Mouse (Mus musculus) left cerebral cortex, postnatal 4 days (tissue): ENCODE measurements around the gene Gucy2d. TPM values are rescaled to one million over a fixed set of nuclear protein-coding genes. Genes with fewer than 3 reads are reported as not detected.
A peak's percentile ranks its signal among the peaks of the same experiment; 100 is the strongest.

Experiments used
- DNase-seq: peaks from one replicate; pipeline ENCODE4 v3.0.0-alpha.2; 2022
- intact Hi-C: fragments of 180-260 bp; cut with DNase I; formaldehyde crosslinking; loops from one replicate; pipeline ENCODE4 v1.15.1; 2025
- total RNA-seq, 2 experiments: library from RNA; stranded (reverse); gene quantifications; 2 replicates each; pipeline ENCODE4 v1.2.3; 2021

Gene Gucy2d
- total RNA-seq, 2 experiments from 2014 or later, result 0.24 TPM; not detected in 1

DNA sequence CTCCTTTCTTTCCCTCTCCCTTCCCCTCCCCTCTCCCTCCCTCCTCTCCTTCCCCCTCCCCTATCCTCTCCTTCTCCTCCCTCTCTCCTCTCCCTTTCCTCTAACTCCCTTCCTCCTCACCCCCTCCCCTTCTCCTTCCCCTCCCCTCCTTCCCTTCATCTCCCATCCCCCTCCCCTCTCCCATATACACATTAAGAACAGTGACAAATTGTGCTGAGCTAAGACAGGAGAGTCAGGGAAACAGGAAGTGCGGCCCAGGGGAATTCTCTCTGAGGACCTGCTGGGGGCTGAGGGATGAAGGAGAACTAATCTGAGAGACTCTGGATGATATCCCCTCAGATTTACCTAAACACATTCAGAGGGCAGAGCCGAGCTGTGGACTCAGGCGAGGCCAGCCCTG, 65.4 kb downstream of the Gucy2d start:
- DNase-seq, result no peak
- intact Hi-C loops, result no loop called here

DNA sequence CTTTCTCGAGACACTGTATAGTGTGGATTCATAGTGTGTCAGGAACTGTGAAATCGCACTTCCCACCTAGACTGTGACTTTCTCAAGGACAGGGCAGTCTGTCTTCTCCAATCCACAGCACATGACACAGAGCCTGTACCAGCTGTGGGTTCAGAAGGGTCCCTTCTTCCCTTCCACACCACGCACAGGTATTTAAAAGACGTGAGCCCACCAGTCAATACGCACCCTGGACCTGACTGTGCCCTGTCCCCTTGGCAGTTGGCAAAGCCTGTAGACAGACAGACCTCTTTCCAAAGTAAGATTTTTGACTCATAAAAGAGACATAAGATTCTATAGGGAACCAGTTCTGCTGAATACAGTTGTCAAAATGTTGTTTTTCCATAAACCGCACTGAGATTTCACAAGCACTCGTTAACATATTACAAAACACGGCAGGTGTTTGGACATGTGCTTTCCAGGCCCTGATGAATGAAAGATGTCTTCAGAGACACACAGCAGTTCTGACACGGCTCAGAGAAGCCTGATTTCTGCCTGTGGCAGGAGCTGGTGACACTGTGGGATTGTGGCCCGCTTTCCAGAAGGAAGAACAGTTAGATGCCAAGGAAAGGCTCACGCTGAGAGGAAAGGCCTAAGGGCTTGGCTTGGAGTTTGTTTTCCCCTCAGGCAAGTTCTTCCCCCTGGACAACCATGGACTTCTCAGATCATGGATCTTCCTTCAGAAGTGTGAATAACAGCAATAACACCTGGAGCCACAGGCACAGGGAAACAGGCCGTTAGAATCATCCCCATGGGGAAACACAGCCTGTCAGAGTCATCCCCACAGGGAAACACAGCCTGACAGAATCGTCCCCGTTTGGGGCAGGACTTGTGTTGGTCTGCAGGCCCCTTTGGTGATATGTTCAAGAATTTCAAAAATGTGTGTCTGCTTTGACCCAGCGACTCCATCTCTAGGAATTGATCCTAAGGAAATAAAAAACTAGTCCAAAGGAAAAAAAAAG, 71.0 kb downstream of the Gucy2d start:
- DNase-seq, result no peak
- intact Hi-C loops, result no loop called here

DNA sequence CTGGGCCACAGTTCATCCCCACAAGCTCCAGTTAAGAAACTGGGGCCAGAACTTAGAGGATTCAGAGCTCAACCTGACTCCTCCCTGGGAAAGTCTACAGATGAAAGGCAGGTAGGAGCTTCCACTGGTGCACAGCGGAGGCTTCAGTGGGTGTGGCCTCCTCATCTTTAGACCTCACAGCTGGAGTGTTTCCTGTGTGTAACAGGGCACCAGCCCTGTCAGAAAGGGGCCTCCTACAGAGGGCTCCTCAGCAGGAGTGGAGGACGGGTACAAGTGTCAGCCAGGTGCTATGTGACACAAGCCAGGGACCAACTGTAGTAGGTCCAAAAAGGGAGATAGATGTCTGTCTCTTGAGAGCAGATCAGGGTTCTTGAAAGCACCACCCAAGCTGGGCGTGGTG, 73.0 kb downstream of the Gucy2d start:
- DNase-seq, result no peak
- intact Hi-C loops, result no loop called here

DNA sequence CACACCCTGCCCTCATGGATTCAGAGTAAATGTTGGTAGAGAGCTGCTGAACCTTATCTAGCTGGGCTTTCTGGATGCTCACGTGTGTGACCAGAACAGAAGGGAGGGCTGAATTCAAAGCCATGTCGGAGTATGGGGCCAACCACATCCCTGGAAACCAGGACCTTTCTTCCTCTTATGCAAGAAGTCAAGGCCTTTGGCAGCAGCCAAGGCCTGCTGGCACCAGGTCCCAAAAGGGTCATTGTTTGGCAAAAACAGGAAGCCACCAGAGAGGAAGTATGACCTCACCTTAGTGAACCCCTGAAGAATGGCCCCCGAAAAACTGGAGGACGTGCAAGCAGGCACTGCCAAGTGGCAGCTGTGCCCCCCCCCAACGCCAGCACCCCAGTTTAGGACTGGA, 82.4 kb downstream of the Gucy2d start:
- intact Hi-C loops, result no loop called here
- no peak for DNase-seq

DNA sequence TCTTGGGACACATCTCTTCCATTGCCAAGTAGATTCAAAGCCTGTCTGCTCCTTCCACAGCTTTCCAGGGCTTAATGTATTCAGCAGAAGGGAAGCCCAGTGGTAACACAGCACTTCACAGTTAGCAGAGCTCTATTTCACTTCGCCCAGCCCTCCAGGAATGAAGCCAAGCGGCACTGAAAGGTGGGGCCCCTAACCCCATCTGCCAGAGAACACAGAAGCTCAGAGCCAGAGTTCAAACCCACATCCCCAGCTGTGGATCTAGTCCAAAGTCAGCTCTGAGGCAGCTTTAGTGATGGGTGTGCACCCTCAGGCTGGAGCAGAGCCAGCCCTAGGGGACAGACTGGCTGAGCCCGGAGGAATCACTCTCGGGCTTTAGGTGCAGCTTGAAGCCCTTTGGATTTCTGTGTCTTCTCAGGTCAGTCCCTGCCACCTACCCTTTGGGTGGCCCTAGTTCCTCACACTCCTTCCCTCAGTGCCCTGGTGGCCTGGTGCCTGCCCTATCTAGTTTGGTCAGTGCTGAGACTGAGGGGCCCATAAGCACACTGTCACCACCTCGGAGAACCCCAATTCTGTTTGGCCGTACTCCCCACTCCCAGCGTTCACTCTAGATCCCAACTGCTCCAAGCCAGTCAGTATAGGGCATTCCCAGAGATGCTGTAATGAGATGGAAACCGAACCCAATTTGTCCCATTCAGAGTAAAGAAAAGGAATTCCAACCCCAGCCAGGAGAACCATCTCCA, 83.0 kb downstream of the Gucy2d start:
- DNase-seq, result no peak
- intact Hi-C loops, result no loop called here

DNA sequence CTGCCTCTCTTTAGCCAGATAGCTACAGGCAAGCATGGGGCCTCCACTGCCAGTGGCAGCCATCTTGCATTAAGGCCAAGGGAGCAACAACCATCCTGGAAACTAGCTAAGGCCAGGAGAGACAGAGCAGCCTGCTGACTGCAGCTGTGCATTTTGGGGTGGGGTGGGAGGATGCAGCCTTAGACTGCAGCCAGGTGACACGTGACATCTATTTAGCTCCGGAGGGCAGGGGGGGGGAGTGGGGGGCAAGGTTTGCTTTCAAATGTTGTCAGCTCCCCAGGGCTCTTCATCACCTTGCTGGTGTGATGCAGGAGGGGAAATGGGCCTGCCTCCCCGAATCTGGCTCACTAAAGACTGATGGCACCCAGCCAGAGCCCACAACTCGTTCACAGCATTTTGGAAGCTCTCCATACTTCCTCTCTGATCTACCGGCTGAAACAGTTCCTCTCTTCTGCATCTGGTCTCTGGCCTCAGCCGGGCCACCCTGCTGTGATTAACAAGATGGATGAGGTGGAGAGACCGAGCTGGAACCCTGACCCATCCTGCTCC, 83.7 kb downstream of the Gucy2d start:
- intact Hi-C loops, result no loop called here
- peak; percentile 80 for DNase-seq

DNA sequence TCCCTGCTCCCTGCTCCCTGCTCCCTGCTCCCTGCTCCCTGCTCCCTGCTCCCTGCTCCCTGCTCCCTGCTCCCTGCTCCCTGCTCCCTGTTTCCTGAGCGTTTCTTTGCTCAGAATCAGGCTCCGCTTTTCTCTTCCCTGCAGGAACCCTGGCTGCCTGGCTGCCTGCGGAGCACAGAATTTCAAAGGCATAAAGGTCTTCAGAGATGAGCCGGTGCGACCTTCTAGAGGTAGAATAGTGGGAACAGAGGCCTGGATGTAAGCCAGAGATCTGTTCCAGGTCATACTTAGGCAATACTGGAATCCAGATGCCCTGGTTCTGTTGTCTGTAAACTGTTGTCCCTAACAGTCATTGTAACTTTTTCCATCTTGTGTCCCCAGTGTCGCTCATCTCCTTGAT, 84.2 kb downstream of the Gucy2d start:
- DNase-seq, result no peak
- intact Hi-C loops, result no loop called here

DNA sequence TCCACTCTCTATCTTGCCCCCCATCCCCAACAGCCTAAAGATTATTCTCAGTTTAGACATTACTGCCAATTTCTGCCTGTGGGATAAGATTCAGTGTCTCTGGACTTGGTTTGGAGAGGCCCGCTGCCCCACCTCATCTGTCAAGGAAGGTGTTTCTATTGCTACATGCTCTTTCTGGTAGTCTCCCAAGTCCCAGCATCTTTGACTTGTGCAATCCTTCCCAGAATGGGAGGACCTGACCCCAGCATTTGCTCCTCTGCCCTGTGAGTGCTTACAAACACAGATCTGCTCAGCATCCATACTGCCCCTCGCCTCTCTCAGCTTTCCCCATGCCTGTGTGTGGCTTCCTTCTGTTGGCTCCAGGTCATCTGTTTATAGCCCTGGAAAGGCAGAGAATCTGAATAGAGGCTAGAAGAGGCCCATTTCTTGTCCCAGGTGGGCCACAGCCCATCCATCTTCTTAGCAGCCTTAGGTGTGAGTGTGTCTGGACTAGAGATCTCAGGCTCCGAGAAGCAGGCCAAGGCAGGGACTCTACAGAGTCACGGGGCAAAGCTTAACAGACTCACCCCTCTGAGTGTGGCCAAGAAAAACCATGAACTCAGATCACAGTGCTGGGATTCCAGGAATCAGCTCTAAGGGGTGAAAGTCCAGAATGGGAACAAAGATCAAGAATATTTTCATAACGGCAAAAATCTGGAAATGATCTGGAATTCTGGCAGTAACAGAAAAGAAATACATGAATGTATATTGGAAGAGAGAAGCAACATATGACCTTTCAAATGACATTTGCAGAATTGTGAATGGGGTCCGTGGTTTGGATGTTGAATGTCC, 84.9 kb downstream of the Gucy2d start:
- no peak for DNase-seq
- intact Hi-C loops, result no loop called here

Other genes with a start within 250 kb of the Gucy2d start
- gene B3gnt6, start 240.9 kb upstream of the Gucy2d start, total RNA-seq, result under 1 TPM; 0.16 to 0.28 TPM
- gene Acer3, start 119.2 kb upstream of the Gucy2d start, total RNA-seq, result 10 to 100 TPM; 10.1 to 10.6 TPM
- gene Tsku, start 79.1 kb upstream of the Gucy2d start, total RNA-seq, result 10 to 100 TPM; 11.5 TPM
- gene Lrrc32, start 48.9 kb downstream of the Gucy2d start, total RNA-seq, result 1 to 10 TPM; 6.4 to 7.6 TPM
- 10 to 100 TPM; 59.8 to 63.0 TPM for gene Emsy, start 216.4 kb downstream of the Gucy2d start, total RNA-seq